Mouse (Mus musculus) midbrain, embryonic 12.5 days (tissue): ENCODE measurements around the gene Rgl3. TPM values are rescaled to one million over a fixed set of nuclear protein-coding genes. Genes with fewer than 3 reads are reported as not detected.

Experiments
- ATAC-seq: fragments of 200-750 bp; cut with Nextera tagmentation; 2 replicates; pipeline ENCODE4 v1.8.0; 2017; ENCODE audit warnings: low read depth, moderate TSS enrichment, moderate library complexity; ENCODE audit not compliant: low FRiP score
- H3K27ac ChIP-seq: fragments of 300-500 bp; sonication (generic); replicated peaks from 2 replicates; pipeline ENCODE4 v1.5.1; 2016; ENCODE audit warnings: mild to moderate bottlenecking
- H3K27me3 ChIP-seq: fragments of 300-500 bp; sonication (generic); 2 replicates; pipeline ENCODE4 v1.6.1; 2016; ENCODE audit warnings: mild to moderate bottlenecking
- H3K36me3 ChIP-seq: fragments of 300-500 bp; sonication (generic); 2 replicates; pipeline ENCODE4 v1.6.1; 2016
- H3K4me1 ChIP-seq: fragments of 300-500 bp; sonication (generic); 2 replicates; pipeline ENCODE4 v1.6.1; 2016
- H3K4me2 ChIP-seq: fragments of 300-500 bp; sonication (generic); replicated peaks from 2 replicates; pipeline ENCODE4 v1.6.1; 2016; ENCODE audit warnings: mild to moderate bottlenecking, moderate library complexity
- H3K4me3 ChIP-seq: fragments of 300-500 bp; sonication (generic); 2 replicates; pipeline ENCODE4 v1.5.1; 2016; ENCODE audit warnings: mild to moderate bottlenecking
- H3K9ac ChIP-seq: fragments of 300-500 bp; sonication (generic); replicated peaks from 2 replicates; pipeline ENCODE4 v1.6.1; 2016; ENCODE audit warnings: mild to moderate bottlenecking, moderate library complexity
- H3K9me3 ChIP-seq: fragments of 300-500 bp; sonication (generic); 2 replicates; pipeline ENCODE4 v1.6.1; 2016; ENCODE audit warnings: mild to moderate bottlenecking
- WGBS: fragments of 180-500 bp; shearing (Covaris S2); methylation state at CpG from one replicate; pipeline ENCODE4 v1.1.7; 2016; 5-methylcytosine and 5-hydroxymethylcytosine counted together
- polyA plus RNA-seq: library from polyadenylated mRNA; unstranded; fragments of >200 nt; fragmentation: Nextera tagmentation; extraction: Ambion mirVana; gene quantifications from 2 replicates; pipeline ENCODE4 v1.2.1, GENCODE M21; 2016

Rgl3 gene
- polyA plus RNA-seq, 1 experiment from 2014 or later, result 2.7 TPM

GRCm38 (mm10) chr9:21938234-21938855, 50.9 kb downstream of the Rgl3 start:
- H3K9ac ChIP-seq, result 0 out of 2 replicates have a peak overlapping the region, but pooled peaks have one; percentile 37
- 87% methylated on average over 4 of the region's 4 CpGs for WGBS
- peak overlapping the region; percentile 67 for H3K4me3 ChIP-seq
- H3K9me3 ChIP-seq, result no peaks in the 10 kb centered on the region
- no peak overlapping the region for H3K27ac ChIP-seq
- H3K4me1 ChIP-seq, result peaks cover 20% of the 10 kb centered on the region
- peaks cover 18% of the 10 kb centered on the region; the same call in 1 of the 2 replicates for H3K36me3 ChIP-seq
- ATAC-seq, result no peak
- peaks cover 8% of the 10 kb centered on the region; the same call in 1 of the 2 replicates for H3K27me3 ChIP-seq
- peak overlapping the region; percentile 74 for H3K4me2 ChIP-seq

DNA sequence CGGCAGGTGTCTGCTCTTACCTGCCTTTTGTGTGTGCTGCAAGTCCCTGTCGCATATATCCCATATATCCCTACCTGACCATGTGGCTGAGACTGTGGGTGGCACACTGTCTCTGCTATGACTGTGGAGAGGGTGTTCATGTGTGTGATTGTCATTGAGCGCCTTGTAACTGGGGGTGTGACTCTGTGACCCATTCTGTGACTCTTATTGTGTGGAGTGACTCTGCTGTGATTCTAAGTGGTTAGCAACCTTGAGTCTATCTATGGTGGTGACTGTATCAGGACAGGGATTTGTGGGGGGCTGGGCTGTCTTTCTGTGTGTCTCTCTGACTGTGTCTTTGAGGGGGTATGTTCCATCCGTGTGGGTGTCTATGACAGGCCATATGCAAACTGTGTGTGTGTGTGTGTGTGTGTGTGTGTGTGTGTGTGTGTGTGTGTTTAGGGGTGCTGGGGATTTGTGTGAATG, 51.5 kb downstream of the Rgl3 start:
- H3K27ac ChIP-seq, result no peak overlapping the region
- ATAC-seq, result peak; percentile 1; the same call in 1 of the 2 replicates

DNA sequence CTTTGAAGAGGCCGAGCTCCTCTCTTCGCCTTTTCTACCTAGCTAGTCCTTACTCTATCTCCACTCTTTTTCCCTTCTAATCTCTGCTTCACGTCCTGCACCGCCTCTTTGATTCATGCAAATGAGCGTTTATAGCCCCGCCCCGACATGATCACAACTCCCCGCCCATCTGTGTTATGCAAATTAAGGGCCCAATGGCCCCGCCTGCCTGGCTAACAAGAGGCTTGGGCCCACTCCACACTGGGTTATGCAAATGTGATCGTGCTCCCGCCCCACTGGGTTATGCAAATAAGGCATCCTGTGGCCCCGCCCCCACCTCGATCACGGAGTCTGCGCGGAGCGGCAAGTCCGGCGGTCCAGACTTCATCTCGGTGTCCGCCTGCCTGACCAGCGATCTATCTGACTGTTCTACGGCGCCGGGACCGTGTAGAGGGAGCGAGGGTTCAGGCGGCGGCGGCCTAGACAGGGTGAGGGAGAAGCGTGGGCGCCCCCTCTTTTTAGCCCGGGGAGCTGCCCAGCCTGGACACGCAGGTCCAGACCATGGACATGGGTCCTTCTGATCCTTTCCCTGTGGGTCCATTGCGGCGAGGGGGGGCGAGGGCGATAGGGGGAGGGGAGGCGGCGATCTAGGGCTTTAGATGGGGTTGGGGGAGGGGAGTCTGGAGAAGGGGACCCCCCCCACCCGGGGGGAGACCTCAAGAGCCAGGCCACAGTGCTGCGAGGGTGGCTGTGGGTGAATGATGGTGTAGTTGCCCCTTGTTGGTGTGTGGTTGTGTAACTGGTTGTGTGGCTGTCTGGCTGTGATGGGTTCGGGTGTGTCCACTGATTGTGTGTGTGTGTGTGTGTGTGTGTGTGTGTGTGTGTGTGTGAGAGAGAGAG, 52.3 kb downstream of the Rgl3 start, which contains the start of gene Plppr2:
Gene Plppr2, plus strand, starts transcription at position 342 of the 879 bp plus-strand sequence.
- H3K9ac ChIP-seq, result peak within 1 kb of the TSS; percentile 78
- peak within 1 kb of the TSS; percentile 74 for H3K4me2 ChIP-seq
- H3K9me3 ChIP-seq, result no peaks in the 10 kb centered on the region
- 0 out of 2 replicates have a peak, but pooled peaks cover 6% of the 10 kb centered on the region for H3K27me3 ChIP-seq
- 3% methylated on average over 40 of the region's 43 CpGs for WGBS
- H3K36me3 ChIP-seq, result peaks cover 18% of the 10 kb centered on the region; the same call in 1 of the 2 replicates
- peaks cover 20% of the 10 kb centered on the region for H3K4me1 ChIP-seq
- peak within 1 kb of the TSS; percentile 67 for H3K4me3 ChIP-seq
- peak within 1 kb of the TSS; percentile 83 for H3K27ac ChIP-seq
- ATAC-seq, result peak; percentile 94

More for the DNA sequence above, 51.5 kb downstream of the Rgl3 start:
- 77% methylated on average over 4 of the region's 4 CpGs for WGBS
- Histone ChIP-seq H3K4me1 (peaks cover 20% of the 10 kb centered on the region), H3K9me3 (no peaks in the 10 kb centered on the region), H3K36me3 (peaks cover 18% of the 10 kb centered on the region; the same call in 1 of the 2 replicates), H3K4me3 (peak overlapping the region; percentile 67), H3K4me2 (peak overlapping the region; percentile 74), H3K9ac (peak overlapping the region; percentile 78), H3K27me3 (0 out of 2 replicates have a peak, but pooled peaks cover 6% of the 10 kb centered on the region)

GRCm38 (mm10) chr9:21935466-21936131, 53.6 kb downstream of the Rgl3 start:
- Histone ChIP-seq H3K9ac (no peak overlapping the region), H3K4me3 (no peak overlapping the region), H3K27me3 (peaks cover 6% of the 10 kb centered on the region; the same call in 1 of the 2 replicates), H3K9me3 (no peaks in the 10 kb centered on the region), H3K4me2 (peak overlapping the region; percentile 74; the same call in 1 of the 2 replicates), H3K36me3 (0 out of 2 replicates have a peak, but pooled peaks cover 10% of the 10 kb centered on the region), H3K4me1 (peaks cover 20% of the 10 kb centered on the region), H3K27ac (no peak overlapping the region)
- ATAC-seq, result no peak
- WGBS, result 86% methylated on average over 7 of the region's 7 CpGs

GRCm38 (mm10) chr9:21934021-21934420, 55.2 kb downstream of the Rgl3 start:
- ATAC-seq, result no peak
- WGBS, result 86% methylated on average over 12 of the region's 12 CpGs
- Histone ChIP-seq H3K27me3 (peaks cover 6% of the 10 kb centered on the region; the same call in 1 of the 2 replicates), H3K36me3 (0 out of 2 replicates have a peak, but pooled peaks cover 3% of the 10 kb centered on the region), H3K4me3 (no peak overlapping the region), H3K4me2 (no peak overlapping the region), H3K27ac (no peak overlapping the region), H3K9me3 (no peaks in the 10 kb centered on the region), H3K9ac (no peak overlapping the region), H3K4me1 (peaks cover 18% of the 10 kb centered on the region)

- H3K4me1 ChIP-seq, result peaks cover 7% of the 10 kb centered on the region
- no peaks in the 10 kb centered on the region for H3K9me3 ChIP-seq
- 64% methylated on average over 12 of the region's 12 CpGs for WGBS
- no peak overlapping the region for H3K4me2 ChIP-seq
- H3K9ac ChIP-seq, result no peak overlapping the region
- no peak overlapping the region for H3K4me3 ChIP-seq
- H3K27ac ChIP-seq, result no peak overlapping the region
- H3K27me3 ChIP-seq, result peaks cover 6% of the 10 kb centered on the region; the same call in 1 of the 2 replicates
- no peak for ATAC-seq
- H3K36me3 ChIP-seq, result no peaks in the 10 kb centered on the region
Measured at GRCm38 (mm10) chr9:21932445-21933137, 56.7 kb downstream of the Rgl3 start.

- H3K9ac ChIP-seq, result no peak overlapping the region
Measured at GRCm38 (mm10) chr9:21932006-21932405, 57.2 kb downstream of the Rgl3 start.

GRCm38 (mm10) chr9:21929208-21929607, 60.0 kb downstream of the Rgl3 start:
- Histone ChIP-seq H3K9ac (no peak overlapping the region), H3K27ac (no peak overlapping the region), H3K36me3 (0 out of 2 replicates have a peak, but pooled peaks cover 5% of the 10 kb centered on the region), H3K4me3 (no peak overlapping the region), H3K9me3 (no peaks in the 10 kb centered on the region), H3K4me2 (no peak overlapping the region), H3K27me3 (peaks cover 3% of the 10 kb centered on the region; the same call in 1 of the 2 replicates), H3K4me1 (peaks cover 15% of the 10 kb centered on the region)
- 85% methylated on average over 3 of the region's 3 CpGs for WGBS
- ATAC-seq, result no peak

More at GRCm38 (mm10) chr9:21932006-21932405, 57.2 kb downstream of the Rgl3 start:
- ATAC-seq, result no peak
- no peaks in the 10 kb centered on the region for H3K36me3 ChIP-seq
- H3K4me1 ChIP-seq, result peaks cover 5% of the 10 kb centered on the region; the same call in 1 of the 2 replicates
- peaks cover 6% of the 10 kb centered on the region; the same call in 1 of the 2 replicates for H3K27me3 ChIP-seq
- no peaks in the 10 kb centered on the region for H3K9me3 ChIP-seq
- no peak overlapping the region for H3K4me2 ChIP-seq
- H3K27ac ChIP-seq, result no peak overlapping the region
- 65% methylated on average over 2 of the region's 2 CpGs for WGBS
- H3K4me3 ChIP-seq, result no peak overlapping the region

DNA sequence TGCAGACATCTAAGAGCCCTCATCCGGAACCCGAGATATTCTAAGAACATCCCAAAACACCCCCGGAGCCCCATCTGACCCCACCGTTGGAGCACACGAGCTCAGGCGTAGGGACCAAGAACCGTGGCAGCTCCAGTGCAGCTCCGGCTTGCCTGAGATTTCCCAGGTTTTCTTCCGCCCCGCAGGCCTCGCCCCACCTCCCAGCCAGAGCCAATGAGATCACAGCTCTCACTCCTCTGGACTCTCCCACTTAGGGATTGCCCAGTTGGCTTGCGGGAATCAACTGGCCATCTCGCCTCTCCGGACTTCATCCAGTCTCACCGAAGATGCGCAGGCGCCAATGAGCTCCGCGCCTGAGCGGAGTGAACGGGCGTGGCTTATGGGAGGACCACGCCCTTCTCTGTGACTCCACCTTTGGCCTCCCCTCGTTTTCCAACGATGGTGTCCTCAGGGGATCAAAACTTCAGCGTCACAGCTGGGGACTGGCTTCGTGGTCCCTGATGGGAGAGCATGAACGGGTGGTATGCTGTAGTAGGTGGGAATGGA, 62.0 kb downstream of the Rgl3 start, which contains the start of the genes Ccdc159 and Tmem205:
Gene Ccdc159, plus strand, starts transcription at position 264 of the 546 bp plus-strand sequence.
Gene Tmem205, minus strand, starts transcription at position 349 of the 546 bp plus-strand sequence.
- Histone ChIP-seq H3K4me3 (peak within 1 kb of the TSS; percentile 53), H3K9me3 (no peaks in the 10 kb centered on the region), H3K27me3 (no peaks in the 10 kb centered on the region; the same call in 1 of the 2 replicates), H3K4me1 (peaks cover 15% of the 10 kb centered on the region), H3K27ac (peak within 1 kb of the TSS; percentile 61), H3K36me3 (0 out of 2 replicates have a peak, but pooled peaks cover 5% of the 10 kb centered on the region), H3K4me2 (peak within 1 kb of the TSS; percentile 68), H3K9ac (peak within 1 kb of the TSS; percentile 72)
- WGBS, result under 1% methylated on average over 28 of the region's 28 CpGs
- peak; percentile 99 for ATAC-seq

DNA sequence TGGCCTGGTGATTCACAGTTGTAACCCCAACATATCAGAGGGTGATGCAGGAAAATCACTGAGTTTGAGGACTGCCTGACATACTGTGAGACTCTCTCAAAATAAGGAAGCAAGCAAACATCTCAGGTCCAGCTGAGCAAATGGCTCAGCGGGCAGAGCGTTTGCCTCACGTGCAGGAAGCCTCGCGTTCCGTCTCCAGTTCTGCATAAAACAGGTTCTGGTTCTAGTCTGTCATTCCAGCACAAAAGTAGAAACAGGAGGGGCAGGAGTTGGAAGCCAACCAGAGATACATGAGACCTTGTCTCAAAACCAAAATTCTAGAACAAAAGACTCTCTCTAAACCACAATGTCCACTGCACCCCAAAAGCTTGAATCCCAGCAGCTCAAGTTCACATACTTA, 62.5 kb downstream of the Rgl3 start:
- peak overlapping the region; percentile 53 for H3K4me3 ChIP-seq
- H3K9ac ChIP-seq, result peak overlapping the region; percentile 72
- H3K9me3 ChIP-seq, result no peaks in the 10 kb centered on the region
- peak overlapping the region; percentile 61 for H3K27ac ChIP-seq
- peak overlapping the region; percentile 68 for H3K4me2 ChIP-seq
- no peaks in the 10 kb centered on the region; the same call in 1 of the 2 replicates for H3K27me3 ChIP-seq
- ATAC-seq, result no peak
- WGBS, result 4% methylated on average over 6 of the region's 6 CpGs
- peaks cover 15% of the 10 kb centered on the region for H3K4me1 ChIP-seq
- 0 out of 2 replicates have a peak, but pooled peaks cover 5% of the 10 kb centered on the region for H3K36me3 ChIP-seq
